8 mouse cellular contexts compared by ENCODE assay signal in the genomic region with DNA sequence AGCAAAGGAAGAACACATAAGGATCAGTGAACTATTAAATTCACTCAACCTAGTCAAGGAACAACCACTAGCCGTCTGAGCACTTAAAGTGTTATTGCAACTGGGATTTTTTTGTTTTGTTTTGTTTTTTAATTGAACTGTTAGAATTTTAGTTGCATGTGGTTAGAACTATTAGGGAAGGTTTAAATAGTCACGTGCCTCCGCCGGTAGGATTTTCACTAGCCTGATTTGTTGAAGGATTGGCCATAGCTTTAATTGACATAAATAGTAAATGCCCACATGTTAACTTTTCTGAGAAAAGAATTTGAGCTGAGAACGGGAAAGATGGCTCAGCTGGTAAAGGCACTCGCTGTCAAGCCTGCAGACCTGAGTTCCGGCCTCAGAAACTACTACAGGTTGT. TPM values are rescaled to one million over a fixed set of nuclear protein-coding genes. Genes with fewer than 3 reads are reported as not detected.
DNase-seq lines count a peak whose midpoint lies in the region; ATAC-seq lines count a peak whose summit lies in the region.

No protein-coding gene starts in this region.

- 86% methylated on average over 7 of the region's 7 CpGs for WGBS in neural tube, embryonic 11.5 days
- 75% methylated on average over 7 of the region's 7 CpGs for WGBS in liver, embryonic 12.5 days (ENCODE audit: insufficient replicate concordance)

- no peak for ATAC-seq in erythroblast, adult 5-6 weeks (replicated peaks; ENCODE audit: low FRiP score, poor library complexity, severe bottlenecking)
- ATAC-seq in neural tube, embryonic 11.5 days (ENCODE audit: insufficient read depth, low FRiP score, low TSS enrichment) = no peak
- ATAC-seq in liver, embryonic 12.5 days = no peak

- no peaks in the 10 kb centered on the region; the same call in 1 of the 2 replicates for H3K27me3 ChIP-seq in erythroblast, embryonic 14.5 days (ENCODE audit: control insufficient read depth)
- no peaks in the 10 kb centered on the region for H3K27me3 ChIP-seq in neural tube, embryonic 11.5 days (ENCODE audit: control insufficient read depth, insufficient read depth, low read length)
- H3K27me3 ChIP-seq in liver, embryonic 12.5 days (replicated peaks) = no peaks in the 10 kb centered on the region; the same call in 1 of the 2 replicates

- peak overlapping the region; percentile 35 for H3K4me2 ChIP-seq in neural tube, embryonic 11.5 days (ENCODE audit: low read depth)
- peak overlapping the region; percentile 70 for H3K4me2 ChIP-seq in liver, embryonic 12.5 days

- H3K9ac ChIP-seq in neural tube, embryonic 11.5 days (ENCODE audit: low read length) = no peak overlapping the region
- H3K9ac ChIP-seq in liver, embryonic 12.5 days = no peak overlapping the region

- no peak for DNase-seq in neural tube, embryonic 11.5 days (ENCODE audit: low spot score)
- no peak for DNase-seq in neural tube, embryonic 10.5 days (ENCODE audit: extremely low spot score, low spot score)
- DNase-seq in urinary bladder, postnatal 10 days (ENCODE audit: low spot score) = no peak
- DNase-seq in frontal cortex, postnatal 36 days (ENCODE audit: low spot score in 2 of 2) = no peak
- DNase-seq in cerebellum, postnatal 4 days (ENCODE audit: low spot score in 2 of 2) = no peak

- peak overlapping the region; percentile 96 for H3K4me3 ChIP-seq in erythroblast, embryonic 14.5 days (replicated peaks)
- H3K4me3 ChIP-seq in neural tube, embryonic 11.5 days (ENCODE audit: low read depth, low read length) = peak overlapping the region; percentile 57
- H3K4me3 ChIP-seq in liver, embryonic 12.5 days = peak overlapping the region; percentile 87

- no peak overlapping the region for H3K27ac ChIP-seq in neural tube, embryonic 11.5 days (ENCODE audit: low read depth, low read length)
- no peak overlapping the region for H3K27ac ChIP-seq in liver, embryonic 12.5 days

- H3K4me1 ChIP-seq in erythroblast, embryonic 14.5 days (ENCODE audit: control insufficient read depth) = peaks cover 12% of the 10 kb centered on the region
- no peaks in the 10 kb centered on the region for H3K4me1 ChIP-seq in neural tube, embryonic 11.5 days (ENCODE audit: control insufficient read depth, insufficient read depth, low read length)
- H3K4me1 ChIP-seq in liver, embryonic 12.5 days = peaks cover 7% of the 10 kb centered on the region

- H3K36me3 ChIP-seq in erythroblast, embryonic 14.5 days (ENCODE audit: control insufficient read depth) = peaks cover 14% of the 10 kb centered on the region
- no peaks in the 10 kb centered on the region for H3K36me3 ChIP-seq in neural tube, embryonic 11.5 days (ENCODE audit: control insufficient read depth, insufficient read depth, low read length)
- peaks cover 29% of the 10 kb centered on the region for H3K36me3 ChIP-seq in liver, embryonic 12.5 days

- no peaks in the 10 kb centered on the region for H3K9me3 ChIP-seq in erythroblast, embryonic 14.5 days (ENCODE audit: control insufficient read depth, low read length)
- H3K9me3 ChIP-seq in neural tube, embryonic 11.5 days (ENCODE audit: control insufficient read depth, low read length) = no peaks in the 10 kb centered on the region
- no peaks in the 10 kb centered on the region for H3K9me3 ChIP-seq in liver, embryonic 12.5 days (replicated peaks)

RNA-seq across cellular contexts. Expression of a gene that starts 0.8 kb away (rescaled TPM):
- polyA plus RNA-seq in erythroblast, embryonic 14.5 days (2012) = 0.06 and 0.19 TPM in 2 replicates
- total RNA-seq in erythroblast, adult 5-6 weeks (2015; ENCODE audit: low replicate concordance) = 3.3 and 6.9 TPM in 2 replicates
- total RNA-seq in erythroblast, adult 5-6 weeks (2017; ENCODE audit: low replicate concordance) = 0.43 and 3.6 TPM in 2 replicates
- 13.8 and 18.4 TPM in 2 replicates for polyA plus RNA-seq in neural tube, embryonic 11.5 days (2014; fragmentation: Nextera tagmentation; extraction: Ambion mirVana)
- polyA plus RNA-seq in liver, embryonic 12.5 days (2016; fragmentation: Nextera tagmentation; extraction: Ambion mirVana) = 10.2 and 10.3 TPM in 2 replicates
